Mouse (Mus musculus) heart, adult 18-20 months (tissue): Measurements from ENCODE around the gene BC025446. TPM values are rescaled to one million over a fixed set of nuclear protein-coding genes. Genes with fewer than 3 reads are reported as not detected.

Source experiments
- total RNA-seq, 2 experiments: library from RNA; stranded (reverse); gene quantifications; 2 replicates each; pipeline ENCODE4 v1.2.3; 2021

The BC025446 gene
- total RNA-seq, 2 experiments from 2014 or later = not detected

Other genes starting within 250 kb of the BC025446 start
- 1 to 10 TPM in 1 of 2 experiments, under 1 TPM in 1; 0.37 to 1.7 TPM for gene Ly6i, start 232.9 kb upstream of the BC025446 start, total RNA-seq
- 100 to 1,000 TPM; 132 to 174 TPM for gene Ly6a, start 218.3 kb upstream of the BC025446 start, total RNA-seq
- 100 to 1,000 TPM; 256 to 283 TPM for gene Ly6c1, start 167.5 kb upstream of the BC025446 start, total RNA-seq
- gene Ly6c2, start 104.4 kb upstream of the BC025446 start, total RNA-seq = 10 to 100 TPM in 1 of 2 experiments, 1 to 10 TPM in 1; 9.1 to 10.0 TPM
- not detected for gene Ly6g, start 61.1 kb upstream of the BC025446 start, total RNA-seq
- gene Ly6f, start 52.0 kb downstream of the BC025446 start, total RNA-seq = not detected